Mouse (Mus musculus) 3T3-L1 (cell line): ENCODE measurements around the gene Smc5.

ENCODE experiments used
- DNase-seq: peaks from one replicate; pipeline ENCODE4 v3.0.0-alpha.2; 2015; ENCODE audit warnings: low read depth, low spot score

Gene Smc5

DNA sequence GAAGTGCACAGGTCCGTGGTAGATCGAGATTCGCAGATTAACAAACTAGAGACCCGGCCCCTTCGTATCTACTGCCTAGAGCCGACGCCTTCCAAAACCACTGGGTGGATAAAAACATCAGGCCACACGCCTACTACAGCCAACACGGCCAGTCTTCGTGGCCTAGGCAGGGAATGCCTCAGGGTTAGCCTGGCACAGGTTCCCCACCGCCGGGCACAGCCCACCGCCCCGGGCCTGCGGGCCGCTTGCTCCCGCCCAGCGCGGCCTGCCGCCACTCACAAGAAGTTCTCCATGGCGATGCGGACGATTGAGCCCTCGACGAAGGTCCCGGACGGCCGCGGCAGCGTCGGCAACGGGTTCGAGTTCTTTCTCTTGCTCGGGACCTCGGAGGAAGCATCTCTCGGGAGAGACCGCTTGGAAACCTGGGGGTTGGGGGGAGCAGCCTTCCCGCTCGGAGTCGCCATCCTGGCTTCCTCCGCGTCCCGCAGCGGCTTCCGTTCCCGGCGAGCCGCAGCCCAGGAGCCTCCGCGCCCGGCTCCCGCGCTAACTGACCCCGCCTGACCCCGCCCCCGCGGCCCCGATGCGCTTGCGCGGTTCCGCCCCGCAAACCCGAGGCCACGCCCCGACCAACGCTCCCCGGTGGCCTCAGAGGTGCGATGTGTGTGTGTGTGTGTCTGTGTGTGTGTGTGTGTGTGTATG lies at the start of gene Smc5:
Gene Smc5 (minus strand): TSS at position 543 of the 699 bp plus-strand sequence.
- DNase-seq = peak; percentile 78

DNA sequence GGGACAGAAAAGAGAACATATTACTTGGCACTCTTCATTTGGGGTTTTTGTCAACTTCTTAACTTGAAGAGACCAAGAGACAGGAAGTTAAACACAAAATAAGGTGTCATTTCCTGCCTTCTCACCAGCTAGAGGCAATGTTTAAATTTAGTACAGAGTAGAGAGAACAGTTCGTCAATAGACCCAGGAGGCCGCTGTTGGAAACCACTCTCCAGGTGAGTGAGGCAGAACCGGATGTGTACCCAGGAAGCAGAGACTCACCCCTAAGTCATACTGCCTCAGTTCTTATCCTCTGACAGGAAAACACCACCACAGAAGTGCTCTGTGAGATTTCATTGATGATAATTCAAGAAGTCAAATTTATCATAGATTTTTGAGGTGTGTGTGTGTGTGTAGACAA lies 49.4 kb upstream of the Smc5 start:
- no peak for DNase-seq

DNA sequence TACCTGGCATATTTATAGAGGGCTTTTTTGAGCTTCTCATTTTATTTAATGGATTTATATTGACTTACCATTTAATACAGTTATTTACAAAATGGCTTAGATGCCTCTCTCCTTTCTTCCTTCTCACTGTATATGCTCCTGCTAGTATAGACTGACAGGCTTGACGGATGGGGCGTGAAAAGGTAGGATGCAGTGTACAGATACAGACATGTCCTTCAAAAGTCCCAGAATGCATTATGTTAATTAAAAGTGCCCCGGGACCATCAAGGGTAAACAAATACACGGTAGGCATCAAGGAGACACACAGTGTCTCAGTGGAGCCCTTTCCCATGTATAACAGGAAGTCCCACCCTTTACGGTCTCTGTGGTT lies 44.3 kb upstream of the Smc5 start:
- DNase-seq = no peak

DNA sequence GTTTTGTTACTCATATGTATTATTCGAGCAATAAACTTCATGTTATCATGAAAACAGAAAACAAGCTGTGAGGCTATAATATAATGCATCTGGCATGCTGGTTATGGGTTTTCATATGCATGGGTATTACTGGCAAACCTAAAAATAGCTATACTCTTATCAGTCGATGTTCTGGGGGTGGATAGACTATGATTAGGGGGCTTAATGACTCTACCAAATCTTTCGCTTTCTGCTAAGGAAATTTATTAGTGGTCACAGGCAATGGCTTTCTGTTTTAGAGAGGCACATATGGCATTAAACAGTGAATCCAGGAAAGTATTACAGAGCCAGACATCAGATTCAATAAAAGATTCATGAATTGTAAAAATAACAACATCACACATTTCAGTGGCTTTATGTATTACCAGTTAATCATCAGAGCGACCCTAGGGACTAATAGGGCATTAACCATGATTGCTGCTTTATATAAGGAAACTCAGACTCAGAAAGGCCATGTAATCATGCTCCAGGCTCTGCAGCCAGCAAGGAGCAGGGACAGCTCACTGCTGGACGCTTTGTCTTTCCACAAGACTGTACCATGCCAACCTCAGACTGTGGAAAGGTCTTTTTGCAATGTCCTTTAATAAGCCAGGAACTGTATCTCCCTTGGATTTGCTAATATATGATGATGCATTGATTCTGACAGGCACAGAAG lies 43.7 kb upstream of the Smc5 start:
- DNase-seq = no peak

DNA sequence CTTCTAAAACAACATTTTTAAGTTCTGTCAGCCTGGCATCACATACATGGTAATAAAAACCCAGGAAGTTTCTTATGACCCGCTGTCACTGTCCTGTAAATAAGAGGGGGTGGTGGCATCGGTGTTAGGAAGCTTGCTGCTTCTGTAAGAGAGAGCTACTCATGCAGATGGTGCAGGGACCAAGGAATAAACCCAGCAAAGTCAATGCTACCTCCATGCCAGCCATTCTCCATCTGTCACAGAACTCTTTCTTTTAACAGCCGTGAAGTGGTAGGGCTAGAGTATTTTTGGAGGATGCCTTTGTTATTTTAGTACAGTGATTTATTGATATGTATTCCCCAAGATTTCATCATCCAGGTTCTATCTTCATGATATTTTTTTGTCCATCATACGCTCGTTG lies 43.2 kb upstream of the Smc5 start:
- no peak for DNase-seq

DNA sequence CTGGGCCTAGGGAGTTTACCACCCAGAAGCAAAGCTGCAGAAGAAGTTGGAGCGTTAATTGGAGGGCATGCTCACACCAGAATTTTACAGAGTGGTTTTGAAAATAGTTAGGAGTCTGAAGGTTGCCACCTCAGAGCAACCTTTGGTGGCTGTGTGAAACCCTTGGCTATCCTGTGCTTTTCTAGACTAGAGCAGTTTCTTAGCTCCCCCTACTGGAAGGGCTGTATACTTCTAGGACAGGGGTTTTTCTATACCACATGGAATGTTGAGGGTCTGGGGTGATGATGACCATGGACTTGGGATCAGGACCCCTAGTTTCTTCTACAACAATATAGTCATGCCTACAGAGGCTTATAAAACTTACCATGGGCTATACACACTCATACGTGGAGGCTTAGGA lies 36.3 kb upstream of the Smc5 start:
- no peak for DNase-seq

DNA sequence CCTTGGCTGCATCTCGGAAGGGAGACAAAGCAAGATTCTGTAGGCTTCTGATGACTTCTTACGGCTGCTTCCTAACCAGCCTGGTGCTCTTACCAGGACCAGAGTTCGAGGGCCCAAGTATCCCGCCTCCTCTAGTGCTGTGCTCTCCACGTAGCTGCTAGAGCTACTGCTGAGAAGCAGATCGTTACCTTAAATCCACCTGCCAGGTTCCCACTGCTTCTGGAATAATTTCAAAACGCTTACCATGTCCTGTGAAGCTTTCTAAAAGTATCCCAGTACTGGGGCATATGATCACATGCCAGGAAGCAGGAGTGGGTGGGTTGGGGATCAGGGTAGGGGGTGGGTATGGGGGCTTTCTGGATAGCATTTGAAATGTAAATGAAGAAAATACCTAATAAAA lies 33.0 kb upstream of the Smc5 start:
- DNase-seq = no peak

DNA sequence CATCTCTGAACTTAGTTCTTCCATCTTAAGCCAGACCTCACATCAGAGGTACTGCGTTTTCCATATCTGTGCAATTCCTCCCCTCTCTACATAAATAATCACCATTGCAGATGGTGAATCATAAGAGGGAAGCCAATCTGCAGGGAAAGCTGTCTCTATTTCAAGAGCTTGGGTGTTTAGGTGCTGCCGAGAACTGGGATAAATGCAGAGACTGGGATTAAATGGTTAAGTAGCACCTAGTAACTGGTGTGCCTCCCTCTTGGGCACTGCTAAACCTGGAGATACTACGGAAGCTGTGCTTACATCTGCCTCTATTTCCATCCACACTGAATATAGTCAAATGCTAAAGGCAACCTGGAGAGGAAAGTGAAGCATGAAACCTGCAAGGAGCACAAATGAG lies 26.3 kb upstream of the Smc5 start:
- no peak for DNase-seq

DNA sequence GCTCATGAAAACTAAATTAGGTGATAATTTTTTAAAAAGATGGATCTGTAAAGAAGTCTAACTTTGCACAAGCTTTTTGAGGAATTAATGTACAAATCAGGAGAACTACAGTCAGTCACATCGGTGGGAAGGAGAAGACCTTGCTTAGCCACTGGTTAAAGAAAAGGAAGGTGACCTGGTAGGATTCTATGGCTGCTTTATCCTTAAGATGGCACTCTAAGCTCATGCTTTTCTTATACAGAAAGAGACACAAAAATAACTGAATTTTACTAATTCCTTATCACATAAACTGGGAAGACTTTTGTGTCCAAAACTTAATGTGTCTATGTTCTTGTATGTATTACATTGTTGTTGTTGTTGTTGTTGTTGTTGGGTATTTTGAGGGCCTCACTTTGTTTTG lies 25.2 kb upstream of the Smc5 start:
- peak; percentile 43 for DNase-seq

DNA sequence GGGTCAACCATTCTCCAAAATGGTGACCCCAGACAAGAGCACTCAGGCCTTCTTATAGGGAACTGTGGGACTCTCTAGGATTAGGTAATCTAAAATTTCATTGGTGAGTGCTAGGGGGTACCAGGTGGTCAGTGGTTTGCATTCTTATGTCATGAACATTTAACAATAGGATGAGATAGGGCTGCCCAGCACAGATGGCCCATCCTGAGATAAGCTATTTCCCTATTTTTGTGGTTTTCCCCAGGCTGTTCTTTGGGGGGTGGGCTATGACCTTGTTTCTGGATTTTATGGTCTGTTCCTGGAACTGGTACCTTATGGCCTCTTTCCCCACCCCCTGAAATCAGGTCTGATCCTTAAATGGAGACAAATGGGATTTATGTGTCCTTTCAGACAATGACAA lies 23.5 kb upstream of the Smc5 start:
- DNase-seq = no peak

DNA sequence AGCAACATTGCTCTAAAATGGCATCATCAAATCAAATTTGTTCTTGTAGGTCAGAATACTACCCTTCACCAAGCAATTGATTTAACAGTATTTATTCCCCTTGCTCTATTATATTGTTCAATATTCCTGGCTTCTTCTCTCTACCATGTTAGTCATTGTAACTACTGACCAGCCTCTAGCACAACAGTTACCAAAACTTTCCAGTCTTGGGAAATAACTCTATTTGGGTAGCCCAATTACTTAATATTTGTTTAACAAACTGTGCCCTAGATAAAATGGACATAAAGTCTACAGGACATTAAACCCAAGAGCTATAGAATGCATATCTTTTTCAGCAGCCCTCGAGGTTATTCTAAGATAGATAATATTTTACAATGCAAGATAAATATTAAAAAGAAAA lies 15.6 kb upstream of the Smc5 start:
- no peak for DNase-seq

DNA sequence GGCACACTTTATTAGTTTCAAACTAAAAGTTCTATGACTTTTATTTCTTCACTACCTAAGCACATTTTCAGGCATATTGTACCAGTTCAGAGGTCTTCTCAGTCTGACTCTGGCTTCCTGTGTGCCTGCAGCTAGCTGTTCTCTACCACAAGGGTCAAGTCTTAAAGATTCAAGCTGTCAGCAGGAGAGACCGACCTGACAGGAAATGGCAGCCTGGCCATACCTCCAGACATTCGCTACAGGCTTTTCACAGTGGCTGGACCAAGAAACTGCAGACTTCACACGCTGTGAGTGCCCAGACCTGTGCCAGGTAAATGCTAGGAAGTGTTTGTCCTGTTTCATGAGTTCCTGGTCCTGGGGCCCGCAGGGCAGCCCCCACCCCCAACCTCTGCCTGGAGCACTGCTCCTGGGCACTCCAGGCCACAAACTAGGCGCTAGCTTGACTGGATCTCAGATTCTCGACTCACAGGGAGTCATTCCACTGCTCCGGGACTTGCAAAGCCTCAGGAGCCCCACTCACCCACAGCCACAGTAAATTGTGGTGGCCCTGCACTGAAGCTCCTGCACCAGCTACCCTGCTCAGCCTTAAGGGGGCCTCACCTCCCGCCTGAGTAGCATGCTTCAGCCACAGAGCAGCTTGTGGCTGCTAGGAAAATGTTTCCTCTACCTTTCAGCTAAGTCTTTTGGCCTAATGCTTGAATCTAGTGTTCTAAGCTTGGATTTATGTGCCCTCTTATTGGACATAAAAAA lies 8.4 kb upstream of the Smc5 start:
- DNase-seq = no peak

DNA sequence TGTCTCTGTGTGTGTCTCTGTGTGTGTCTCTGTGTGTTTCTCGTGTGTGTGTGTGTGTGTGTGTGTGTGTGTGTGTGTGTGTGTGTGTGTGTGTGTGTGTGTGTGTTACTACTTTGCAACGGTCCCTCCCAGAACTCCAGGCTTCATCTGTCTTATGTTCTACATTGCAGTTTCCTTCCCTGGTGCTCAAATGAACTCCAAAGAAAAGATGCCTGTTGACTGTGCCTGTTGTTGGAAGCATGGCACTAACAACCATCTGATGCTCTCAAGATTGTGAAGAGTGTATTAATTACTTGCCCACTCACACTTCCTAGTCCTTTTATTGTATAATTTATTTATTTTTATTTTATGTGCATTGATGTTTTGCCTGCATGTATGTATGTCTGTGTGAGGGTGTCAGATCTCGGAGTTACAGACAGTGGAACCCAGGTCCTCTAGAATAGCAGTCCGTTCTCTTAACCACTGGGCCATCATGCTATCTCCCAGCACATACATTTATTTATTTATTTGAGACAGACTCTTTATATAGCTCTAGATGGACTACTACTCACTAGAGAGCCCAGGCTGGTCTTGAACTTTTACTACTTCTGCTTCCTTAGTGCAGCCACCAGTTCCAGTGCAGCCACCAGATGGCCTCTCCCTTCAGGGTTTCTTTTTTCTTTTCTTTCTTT lies 492 bp upstream of the Smc5 start:
- peak; percentile 18 for DNase-seq

DNA sequence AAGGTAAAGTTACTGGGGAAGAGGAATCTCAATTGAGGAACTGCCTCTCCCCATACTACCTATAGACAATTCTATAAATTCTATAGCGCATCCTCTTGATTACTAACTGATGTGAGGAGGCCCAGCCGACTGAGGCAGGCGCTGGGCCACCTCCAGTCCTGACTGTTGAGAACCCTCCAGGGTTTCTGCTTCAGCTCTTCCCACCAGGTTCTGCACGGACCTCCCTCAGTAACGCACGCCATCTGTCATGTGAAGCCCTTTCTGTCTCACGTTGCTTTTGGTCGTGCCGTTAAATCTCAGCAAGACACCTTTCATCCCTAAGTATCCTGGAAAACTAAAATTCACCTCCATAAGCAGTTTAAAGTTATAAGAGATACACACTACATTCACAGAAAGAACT lies 16.9 kb downstream of the Smc5 start:
- no peak for DNase-seq

DNA sequence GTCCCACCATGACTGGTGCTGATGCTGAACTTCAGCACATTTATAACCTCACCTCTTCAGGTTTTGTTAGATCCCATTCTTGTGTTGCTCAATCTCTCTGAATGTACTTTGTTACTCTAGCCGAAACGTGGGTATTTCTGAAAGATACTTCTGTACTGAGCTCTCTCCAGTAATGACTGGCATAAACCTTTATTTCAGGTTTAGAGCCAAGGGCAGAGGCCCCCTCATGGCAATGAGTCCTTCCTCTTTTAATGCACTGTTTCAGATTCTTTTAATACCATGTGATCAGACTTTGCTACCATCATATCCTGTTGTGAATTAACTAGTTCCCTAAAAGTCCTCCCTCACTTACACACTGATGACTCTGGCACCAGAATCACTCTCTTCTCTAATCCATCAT lies 27.2 kb downstream of the Smc5 start:
- DNase-seq = no peak

DNA sequence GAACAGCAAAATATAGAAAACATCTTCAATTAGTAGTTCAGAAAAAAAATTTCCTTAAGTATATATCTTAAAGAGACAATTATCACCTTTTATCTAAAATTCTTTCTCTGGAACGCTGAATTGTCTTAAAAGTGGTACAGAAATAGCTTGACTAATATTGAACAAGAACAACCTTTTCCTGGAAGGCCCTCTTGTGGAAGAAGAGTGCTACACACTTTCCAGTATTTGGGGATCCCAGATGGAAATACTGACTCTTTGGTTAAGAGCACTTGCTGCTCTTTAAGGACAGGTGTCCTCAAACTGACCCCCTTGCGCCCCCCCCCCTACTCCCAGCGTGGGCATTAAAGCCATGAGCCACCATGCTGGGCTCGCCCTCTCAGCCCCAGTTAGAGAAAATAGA lies 48.6 kb downstream of the Smc5 start:
- DNase-seq = peak; percentile 78

DNA sequence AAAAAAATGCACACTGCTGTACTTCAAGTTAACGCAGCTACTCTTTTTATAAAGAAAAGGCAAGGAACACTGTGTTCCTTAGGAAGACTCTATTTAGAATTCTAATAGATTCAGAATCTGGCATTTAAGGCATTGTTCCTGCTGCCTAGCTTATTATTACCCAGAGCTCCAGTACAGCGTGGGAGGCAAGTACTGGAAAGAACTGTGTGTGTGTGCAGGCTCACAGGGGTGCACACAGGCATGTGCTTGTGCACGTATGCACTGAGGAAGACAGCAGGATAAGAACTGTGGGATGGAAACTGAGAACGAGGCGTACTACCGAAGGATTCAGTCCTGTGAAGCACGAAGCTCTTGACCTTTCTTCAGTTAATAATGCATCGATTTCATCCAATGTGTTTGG lies 59.4 kb downstream of the Smc5 start:
- no peak for DNase-seq

DNA sequence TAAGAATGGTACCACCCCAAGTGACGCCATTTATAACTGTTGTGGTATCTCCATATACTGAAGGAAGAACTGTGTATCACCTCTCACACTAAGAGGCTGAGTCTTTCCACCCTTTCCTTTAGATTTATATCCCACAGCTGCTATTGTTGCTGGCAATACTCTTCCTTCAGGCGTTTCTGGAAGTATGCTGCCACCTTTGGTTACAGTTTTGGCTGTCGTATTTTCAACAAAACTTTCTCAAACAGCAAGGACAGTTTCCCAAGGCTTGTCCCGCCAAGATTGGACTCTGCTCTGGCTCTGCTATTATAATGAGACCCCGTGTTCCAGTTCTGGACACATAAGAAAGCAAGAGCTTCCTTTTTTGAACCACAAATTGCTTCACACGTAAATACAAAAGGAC lies 62.4 kb downstream of the Smc5 start:
- peak; percentile 28 for DNase-seq

DNA sequence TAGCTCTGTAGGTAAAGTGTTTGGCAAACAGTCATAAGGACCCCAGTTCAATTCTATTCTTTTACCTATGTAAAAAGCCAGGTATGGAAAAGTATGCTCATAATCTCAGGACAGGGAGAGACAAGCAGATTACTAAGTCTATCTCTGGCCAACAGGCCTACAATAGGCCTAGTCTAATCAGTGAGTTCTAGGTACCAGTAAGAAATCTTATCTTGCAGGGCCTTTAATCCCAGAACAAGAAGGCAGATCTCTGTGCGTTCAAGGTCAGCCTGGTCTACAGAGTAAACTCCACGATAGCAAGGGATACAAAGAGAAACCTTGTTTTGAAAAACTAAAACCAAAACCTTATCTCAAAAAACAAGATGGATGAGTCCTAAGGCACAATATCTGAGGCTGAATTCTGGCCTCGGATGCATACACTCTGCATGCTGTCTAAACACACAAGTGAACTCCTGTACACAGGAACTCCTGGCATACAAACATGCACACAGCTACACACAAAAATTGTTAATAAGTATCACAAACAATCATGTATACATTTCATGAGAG lies 70.1 kb downstream of the Smc5 start:
- DNase-seq = no peak

DNA sequence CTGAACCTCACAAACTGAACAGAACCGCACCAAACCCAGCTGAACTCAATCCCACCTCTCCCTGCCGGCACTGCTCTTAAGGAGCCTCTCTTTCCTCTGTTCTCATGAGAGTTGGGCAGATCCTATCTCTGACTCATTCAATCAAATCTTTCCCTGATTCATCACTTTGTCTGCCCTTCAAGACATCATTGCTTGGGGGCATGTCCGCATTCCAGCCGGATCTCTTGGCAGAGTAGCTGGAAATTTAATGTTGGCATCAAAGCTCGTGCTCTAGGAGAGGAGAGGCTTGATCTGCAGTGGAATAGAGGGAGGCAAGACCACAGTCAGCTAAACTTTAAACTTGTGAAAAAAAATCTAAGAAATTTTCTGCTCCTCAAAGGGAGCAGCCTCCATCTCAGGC lies 71.6 kb downstream of the Smc5 start:
- peak; percentile 99 for DNase-seq

DNA sequence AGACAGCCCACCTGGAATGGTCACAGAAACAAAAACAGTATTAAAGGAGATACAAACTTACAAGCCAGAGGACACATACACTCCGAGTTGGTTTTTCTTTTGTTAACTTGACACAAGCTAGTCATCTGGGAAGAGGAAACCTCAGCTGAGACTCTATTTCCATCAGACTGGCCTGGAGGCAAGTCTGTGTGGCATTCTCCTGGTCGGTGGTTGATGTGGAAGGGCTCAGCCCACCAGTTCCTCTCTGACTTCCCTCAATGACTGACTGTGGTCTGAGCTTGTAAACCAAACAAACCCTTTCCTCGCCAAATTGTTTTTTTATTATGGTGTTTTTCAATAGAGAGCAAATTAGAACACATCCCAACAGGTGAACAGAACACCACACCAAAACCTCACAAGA lies 80.6 kb downstream of the Smc5 start:
- no peak for DNase-seq

DNA sequence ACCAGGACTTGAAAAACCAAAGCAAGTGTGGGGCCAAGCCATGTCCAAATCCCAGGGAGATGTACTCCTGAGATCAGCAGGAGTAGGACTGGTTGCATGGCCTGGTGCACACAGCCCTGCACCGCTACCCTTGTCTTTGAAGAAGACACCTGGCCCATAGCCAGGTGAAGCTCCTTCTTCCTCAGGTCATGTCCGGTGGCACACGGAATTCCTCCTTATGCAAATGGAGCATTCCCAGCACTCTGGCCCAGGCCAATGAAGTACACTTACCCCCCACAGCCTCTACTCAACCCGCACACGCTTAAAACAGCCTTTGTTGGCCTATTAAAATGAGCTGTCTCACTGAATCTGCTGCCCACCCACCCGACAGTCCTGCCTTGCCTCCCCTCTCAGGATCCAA lies 82.2 kb downstream of the Smc5 start:
- no peak for DNase-seq
